Mouse (Mus musculus) myocyte (in vitro differentiated cells): Measurements from ENCODE around the gene Sart1. TPM values are rescaled to one million over a fixed set of nuclear protein-coding genes. Genes with fewer than 3 reads are reported as not detected.
A peak's percentile ranks its signal among the peaks of the same experiment; 100 is the strongest.

Experiments used
- H3K27me3 ChIP-seq: one replicate; pipeline ENCODE4 v1.6.1; 2011; ENCODE audit not compliant: control insufficient read depth, insufficient read depth, insufficient read length
- H3K36me3 ChIP-seq: one replicate; pipeline ENCODE4 v1.6.1; 2011; ENCODE audit not compliant: control insufficient read depth, insufficient read depth
- H3K4me2 ChIP-seq: one replicate; pipeline ENCODE4 v1.6.1; 2011; ENCODE audit warnings: low read depth, control low read depth
- H3K4me3 ChIP-seq: one replicate; pipeline ENCODE4 v1.5.1; 2011; ENCODE audit warnings: mild to moderate bottlenecking, control low read depth, moderate library complexity
- H3K79me2 ChIP-seq: one replicate; pipeline ENCODE4 v1.6.1; 2011; ENCODE audit not compliant: control insufficient read depth, insufficient read depth
- H3ac ChIP-seq: one replicate; pipeline ENCODE4 v1.6.1; 2011; ENCODE audit not compliant: control insufficient read depth, insufficient read length
- CEBPB ChIP-seq: IDR thresholded peaks from 2 replicates; pipeline ENCODE4 v1.6.1; 2011; ENCODE audit warnings: mild to moderate bottlenecking, moderate library complexity; ENCODE audit not compliant: poor library complexity, insufficient read depth, severe bottlenecking
- E2F4 ChIP-seq: IDR thresholded peaks from one replicate; pipeline ENCODE4 v1.6.1; 2011; ENCODE audit warnings: mild to moderate bottlenecking, control low read depth, moderate library complexity; ENCODE audit not compliant: insufficient read depth
- MAX ChIP-seq: IDR thresholded peaks from one replicate; pipeline ENCODE4 v1.6.1; 2011; ENCODE audit warnings: low read depth, mild to moderate bottlenecking, control low read depth
- MYOD1 ChIP-seq, 3 experiments: IDR thresholded peaks; one replicate each; pipeline ENCODE4 v1.6.1; 2011; ENCODE audit warnings: control low read depth in 2 of 3, low read depth in 2 of 3, mild to moderate bottlenecking in 2 of 3, moderate library complexity in 1 of 3; ENCODE audit not compliant: insufficient read length in 2 of 3, control insufficient read depth in 1 of 3
- MYOG ChIP-seq, 3 experiments: IDR thresholded peaks; one replicate each; pipeline ENCODE4 v1.6.1; 2011; ENCODE audit warnings: control low read depth in 2 of 3, low read depth in 2 of 3, mild to moderate bottlenecking in 2 of 3; ENCODE audit not compliant: insufficient read length in 2 of 3, control insufficient read depth in 1 of 3, insufficient read depth in 1 of 3
- POLR2A ChIP-seq: IDR thresholded peaks from one replicate; pipeline ENCODE4 v1.6.1; 2011; ENCODE audit warnings: low read depth, mild to moderate bottlenecking, control low read depth, moderate library complexity; ENCODE audit not compliant: insufficient read length
- POLR2AphosphoS2 ChIP-seq: IDR thresholded peaks from one replicate; pipeline ENCODE4 v1.6.1; 2011; ENCODE audit warnings: low read depth, control low read depth; ENCODE audit not compliant: insufficient read length
- REST ChIP-seq: IDR thresholded peaks from one replicate; pipeline ENCODE4 v1.6.1; 2011; ENCODE audit warnings: mild to moderate bottlenecking, control low read depth, moderate library complexity; ENCODE audit not compliant: insufficient read depth, insufficient read length
- SRF ChIP-seq: IDR thresholded peaks from one replicate; pipeline ENCODE4 v1.6.1; 2011; ENCODE audit warnings: low read depth; ENCODE audit not compliant: control insufficient read depth, insufficient read length
- TCF12 ChIP-seq: IDR thresholded peaks from one replicate; pipeline ENCODE4 v1.6.1; 2011; ENCODE audit warnings: mild to moderate bottlenecking, control low read depth; ENCODE audit not compliant: poor library complexity, insufficient read depth, severe bottlenecking
- TCF3 ChIP-seq: IDR thresholded peaks from one replicate; pipeline ENCODE4 v1.6.1; 2011; ENCODE audit warnings: low read depth, control low read depth; ENCODE audit not compliant: insufficient read length
- USF1 ChIP-seq: IDR thresholded peaks from one replicate; pipeline ENCODE4 v1.6.1; 2011; ENCODE audit warnings: low read depth, mild to moderate bottlenecking, control low read depth, moderate library complexity
- polyA plus RNA-seq: library from polyadenylated mRNA; unstranded; fragments of >200 nt; fragmentation: generic; extraction: Trizol; gene quantifications from one replicate; pipeline ENCODE4 v1.2.1, GENCODE M21; 2012; ENCODE audit warnings: missing spikeins

The Sart1 gene
- polyA plus RNA-seq, 1 experiment, result 55.6 TPM

GRCm38 (mm10) chr19:5390416-5390815, 1.9 kb upstream of the Sart1 start:
- Histone ChIP-seq H3K79me2 (peaks cover 32% of the 10 kb centered on the region), H3ac (no peak overlapping the region), H3K4me3 (peak overlapping the region; percentile 90), H3K4me2 (peak overlapping the region; percentile 100), H3K27me3 (no peaks in the 10 kb centered on the region), H3K36me3 (no peaks in the 10 kb centered on the region)
- no peak for TF ChIP-seq MAX
- no peak for TF ChIP-seq SRF
- no peak for TF ChIP-seq REST
- TF ChIP-seq USF1, result no peak

- peak overlapping the region; percentile 90 for H3K4me3 ChIP-seq
- peaks cover 34% of the 10 kb centered on the region for H3K79me2 ChIP-seq
- no peaks in the 10 kb centered on the region for H3K27me3 ChIP-seq
- peak overlapping the region; percentile 100 for H3K4me2 ChIP-seq
- no peaks in the 10 kb centered on the region for H3K36me3 ChIP-seq
- peak; percentile 19 for TF ChIP-seq POLR2AphosphoS2
- no peak for TF ChIP-seq TCF12
- TF ChIP-seq POLR2A, result peak; percentile 20
- no peak for TF ChIP-seq MYOG (IDR thresholded peaks at IDR 0.05; ENCODE audit: control insufficient read depth in 1 of 3, insufficient read depth in 1 of 3, insufficient read length in 2 of 3, low read depth in 2 of 3)
- H3ac ChIP-seq, result peak overlapping the region; percentile 30
Observed at GRCm38 (mm10) chr19:5389647-5390046, 1.1 kb upstream of the Sart1 start.

GRCm38 (mm10) chr19:5388011-5388441, 477 bp downstream of the Sart1 start:
- TF ChIP-seq MYOG (IDR thresholded peaks at IDR 0.05; ENCODE audit: control insufficient read depth in 1 of 3, insufficient read depth in 1 of 3, insufficient read length in 2 of 3, low read depth in 2 of 3) (no peak), POLR2A (no peak), USF1 (no peak), E2F4 (no peak), MAX (no peak), CEBPB (no peak)
- H3ac ChIP-seq, result peak overlapping the region; percentile 76
- H3K79me2 ChIP-seq, result peaks cover 34% of the 10 kb centered on the region
- no peaks in the 10 kb centered on the region for H3K27me3 ChIP-seq
- peak overlapping the region; percentile 89 for H3K4me2 ChIP-seq
- peak overlapping the region; percentile 90 for H3K4me3 ChIP-seq
- peaks cover 13% of the 10 kb centered on the region for H3K36me3 ChIP-seq

GRCm38 (mm10) chr19:5384715-5385114, 3.8 kb downstream of the Sart1 start:
- Histone ChIP-seq H3K4me3 (no peak overlapping the region), H3K4me2 (no peak overlapping the region), H3ac (no peak overlapping the region), H3K27me3 (no peaks in the 10 kb centered on the region), H3K79me2 (peaks cover 34% of the 10 kb centered on the region), H3K36me3 (peaks cover 26% of the 10 kb centered on the region)
- TF ChIP-seq E2F4, result no peak
- TF ChIP-seq POLR2A, result no peak
- TF ChIP-seq REST, result no peak
- no peak for TF ChIP-seq USF1
- TF ChIP-seq CEBPB, result no peak
- TF ChIP-seq POLR2AphosphoS2, result no peak
- no peak for TF ChIP-seq SRF
- TF ChIP-seq MAX, result no peak
- no peak for TF ChIP-seq MYOD1 (IDR thresholded peaks at IDR 0.05; ENCODE audit: control insufficient read depth in 1 of 3, insufficient read length in 2 of 3, low read depth in 2 of 3)
- TF ChIP-seq TCF3, result no peak
- TF ChIP-seq TCF12, result no peak
- no peak for TF ChIP-seq MYOG (IDR thresholded peaks at IDR 0.05; ENCODE audit: control insufficient read depth in 1 of 3, insufficient read depth in 1 of 3, insufficient read length in 2 of 3, low read depth in 2 of 3)

GRCm38 (mm10) chr19:5383326-5383725, 5.2 kb downstream of the Sart1 start:
- Histone ChIP-seq H3K27me3 (no peaks in the 10 kb centered on the region), H3K4me3 (no peak overlapping the region), H3K4me2 (no peak overlapping the region), H3ac (no peak overlapping the region), H3K36me3 (peaks cover 26% of the 10 kb centered on the region), H3K79me2 (peaks cover 27% of the 10 kb centered on the region)
- TF ChIP-seq TCF3 (no peak), E2F4 (no peak), SRF (no peak), CEBPB (no peak), POLR2AphosphoS2 (no peak), REST (no peak), POLR2A (no peak), MAX (no peak), MYOD1 (IDR thresholded peaks at IDR 0.05; ENCODE audit: control insufficient read depth in 1 of 3, insufficient read length in 2 of 3, low read depth in 2 of 3) (no peak), USF1 (no peak), TCF12 (no peak), MYOG (IDR thresholded peaks at IDR 0.05; ENCODE audit: control insufficient read depth in 1 of 3, insufficient read depth in 1 of 3, insufficient read length in 2 of 3, low read depth in 2 of 3) (no peak)
